21 mouse cellular contexts compared by ENCODE assay signal in the genomic region with DNA sequence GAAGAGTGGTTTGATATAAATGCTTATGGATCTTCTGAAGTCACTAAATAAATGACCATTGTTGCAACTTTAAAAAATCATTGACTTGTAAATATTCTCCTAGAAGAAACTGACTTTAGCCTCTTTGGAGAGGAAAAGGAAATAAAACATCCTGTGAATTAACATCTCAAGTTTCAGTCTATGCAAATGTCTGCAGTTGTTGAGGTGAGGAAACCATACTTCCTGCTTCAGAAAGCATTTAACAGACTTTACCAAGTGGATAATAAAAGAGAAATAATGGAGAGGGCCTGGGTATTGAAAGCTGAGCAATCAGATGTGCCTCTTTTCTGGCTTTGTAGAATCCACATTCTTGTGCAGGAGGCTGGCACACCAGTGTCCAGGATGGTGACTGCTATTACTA.
DNase-seq lines count a peak whose midpoint lies in the region; ATAC-seq and TF ChIP-seq lines count a peak whose summit lies in the region.
"Had no signal": no experiment of that assay in that cellular context is flagged by ENCODE, and none has a peak within 500 bp of the region (broad histone marks: within the 10 kb centered on the region; RNA-seq: fewer than 3 reads in every experiment).

No protein-coding gene starts in this region.

- no peaks in the 10 kb centered on the region for H3K4me1 ChIP-seq in thymus, adult 2 months (replicated peaks; ENCODE audit: control insufficient read depth, insufficient read depth, low read length)
- H3K4me1 ChIP-seq: embryonic facial prominence, embryonic 13.5 days; forebrain, embryonic 12.5 days; hindbrain, embryonic 13.5 days had no signal

- peak; percentile 41 for ATAC-seq in activated CD4-positive, CD25-positive, alpha-beta regulatory T cell, adult 4 months
- peak; percentile 66 for ATAC-seq in inflammation-experienced regulatory T-cells, adult 6 months
- ATAC-seq: forebrain, embryonic 16.5 days; hindbrain, postnatal 0 days had no signal

- H3K36me3 ChIP-seq in thymus, adult 2 months (ENCODE audit: control insufficient read depth, insufficient read depth, low read length), result no peaks in the 10 kb centered on the region
- H3K36me3 ChIP-seq: embryonic facial prominence, embryonic 13.5 days; forebrain, embryonic 12.5 days; G1E; hindbrain, embryonic 13.5 days had no signal

- peak; percentile 80 for DNase-seq in 416B (ENCODE audit: low read depth)
- DNase-seq in A20 (ENCODE audit: low read depth, low spot score), result peak; percentile 21
- no peak for DNase-seq in thymus, adult 2 months
- no peak for DNase-seq in right cerebral cortex, adult 2 months (ENCODE audit: low spot score in 2 of 2)
- no peak for DNase-seq in thymus, postnatal 25 days
- no peak for DNase-seq in yolk sac, embryonic 10.5 days (ENCODE audit: low spot score)
- DNase-seq: adrenal gland, postnatal 14 days; cerebellum, adult 11-12 months; cerebellum, adult 9-10 months; cerebellum, postnatal 25 days; gastrocnemius, postnatal 10 days; heart, postnatal 10 days; heart, postnatal 4 days had no signal

- no peak for TF ChIP-seq POLR2A in thymus, adult 2 months (IDR thresholded peaks at IDR 0.05; ENCODE audit: control insufficient read depth, extremely low read depth, insufficient read depth, low read length, poor library complexity)

- no peak overlapping the region for H3K27ac ChIP-seq in thymus, adult 2 months (ENCODE audit: control insufficient read depth, insufficient read depth, low read length)
- H3K27ac ChIP-seq: embryonic facial prominence, embryonic 13.5 days; forebrain, embryonic 12.5 days; hindbrain, embryonic 13.5 days; hindbrain, postnatal 0 days had no signal

- H3K27me3 ChIP-seq in thymus, adult 2 months (ENCODE audit: control insufficient read depth, insufficient read depth, low read length), result no peaks in the 10 kb centered on the region
- H3K27me3 ChIP-seq: embryonic facial prominence, embryonic 13.5 days; forebrain, embryonic 12.5 days; hindbrain, embryonic 13.5 days had no signal

- TF ChIP-seq CTCF in thymus, adult 2 months (IDR thresholded peaks at IDR 0.05; ENCODE audit: borderline replicate concordance, control insufficient read depth, extremely low read depth, insufficient read depth, low read length, poor library complexity), result no peak

- no peak overlapping the region for H3K4me3 ChIP-seq in thymus, adult 2 months (ENCODE audit: control insufficient read depth, insufficient read depth, low read length)
- H3K4me3 ChIP-seq: embryonic facial prominence, embryonic 13.5 days; forebrain, embryonic 12.5 days; hindbrain, embryonic 13.5 days had no signal

Comparison
In these comparisons a context has a peak if more than half of its experiments do, and no peak if none do; other contexts are left out.
1. DNase-seq: peak in 416B (single experiment) and A20 (single experiment); none in thymus, adult 2 months (single experiment), right cerebral cortex, adult 2 months (0 of 2), thymus, postnatal 25 days (single experiment) and yolk sac, embryonic 10.5 days (single experiment).